Mouse (Mus musculus) cerebellum, adult 2 months (tissue): ENCODE measurements around the gene Agap1. TPM values are rescaled to one million over a fixed set of nuclear protein-coding genes. Genes with fewer than 3 reads are reported as not detected.
A peak's percentile ranks its signal among the peaks of the same experiment; 100 is the strongest.

Experiments
- DNase-seq, 2 experiments: peaks; one replicate each; pipeline ENCODE4 v3.0.0; 2021
- H3K27ac ChIP-seq: fragments of 200-500 bp; 2 replicates; pipeline ENCODE4 v1.5.1; 2012; ENCODE audit warnings: low read length, control low read depth, inconsistent platforms; ENCODE audit not compliant: insufficient read depth
- H3K27me3 ChIP-seq: fragments of 200-500 bp; 2 replicates; pipeline ENCODE4 v1.6.1; 2012; ENCODE audit warnings: inconsistent platforms, mild to moderate bottlenecking, low read length, moderate library complexity; ENCODE audit not compliant: control insufficient read depth, insufficient read depth
- H3K4me1 ChIP-seq: fragments of 200-500 bp; 2 replicates; pipeline ENCODE4 v1.6.1; 2011; ENCODE audit warnings: low read length; ENCODE audit not compliant: control insufficient read depth, insufficient read depth
- H3K4me3 ChIP-seq: fragments of 200-500 bp; replicated peaks from 2 replicates; pipeline ENCODE3; 2011; ENCODE audit warnings: mild to moderate bottlenecking, low read depth, low read length, control low read depth; ENCODE audit not compliant: insufficient read depth
- CTCF ChIP-seq: fragments of 200-500 bp; IDR thresholded peaks from 2 replicates; pipeline ENCODE4 v1.5.1; 2011; ENCODE audit warnings: low read depth, mild to moderate bottlenecking, control low read depth, low read length, moderate library complexity, borderline replicate concordance; ENCODE audit not compliant: insufficient read depth
- POLR2A ChIP-seq: fragments of 200-500 bp; IDR thresholded peaks from 2 replicates; pipeline ENCODE4 v1.6.1; 2011; ENCODE audit warnings: low read length, control low read depth, borderline replicate concordance; ENCODE audit not compliant: insufficient read depth
- WGBS: fragments of 180-500 bp; shearing (Covaris S2); methylation state at CpG from one replicate; pipeline ENCODE4 v1.1.7; 2018; 5-methylcytosine and 5-hydroxymethylcytosine counted together
- polyA plus RNA-seq: library from polyadenylated mRNA; depleted of rRNA; stranded (reverse); fragments of >200 nt; gene quantifications from 2 replicates; pipeline ENCODE4 v1.2.3, GENCODE M21; 2012

The Agap1 gene
- polyA plus RNA-seq, 1 experiment: 82.9 TPM

DNA sequence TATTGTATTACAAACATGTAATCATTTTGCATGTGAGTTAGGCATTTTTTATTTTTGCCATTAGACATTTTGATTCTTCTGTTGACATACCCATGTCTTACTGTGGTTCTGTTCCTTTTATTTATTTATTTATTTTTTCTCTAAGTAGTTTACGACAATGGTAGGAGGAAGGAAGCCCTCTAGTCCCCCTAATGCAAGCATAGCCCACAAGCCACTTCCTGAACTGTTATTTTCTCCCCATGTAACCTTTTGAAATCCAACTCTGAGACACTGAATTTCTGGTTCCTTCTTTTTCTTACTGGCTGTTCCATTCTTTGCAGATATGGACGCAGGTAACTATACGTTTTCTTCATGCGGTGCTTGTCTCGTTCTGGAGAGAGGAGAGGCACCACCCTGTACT is 155.4 kb downstream of the Agap1 start:
- Histone ChIP-seq H3K4me1 (peaks cover 62% of the 10 kb centered on the region), H3K27ac (no peak overlapping the region), H3K27me3 (no peaks in the 10 kb centered on the region), H3K4me3 (no peak overlapping the region)
- TF ChIP-seq POLR2A (no peak), CTCF (no peak)
- WGBS: 93% methylated on average over 5 of the region's 5 CpGs
- DNase-seq: no peak

DNA sequence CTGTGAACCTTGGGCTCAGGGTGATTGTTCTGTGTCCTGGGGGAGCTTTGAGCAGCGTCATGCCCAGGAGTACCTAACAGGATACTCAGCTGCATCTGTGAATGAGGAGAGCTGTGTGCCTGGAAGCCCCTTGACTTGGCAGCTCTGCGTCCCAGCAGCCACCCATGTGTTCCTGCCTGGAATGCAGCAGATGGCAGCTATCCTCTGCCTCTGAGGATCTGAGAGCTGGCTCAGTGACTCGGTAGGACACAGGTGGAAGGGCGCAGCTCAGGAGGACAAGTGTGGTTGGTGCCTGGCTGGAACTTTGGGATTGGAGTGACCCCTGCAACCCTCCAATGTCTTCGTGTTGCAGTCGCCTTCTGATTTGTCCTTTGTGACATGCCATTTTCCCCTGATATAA is 156.9 kb downstream of the Agap1 start:
- DNase-seq: peak in 1 of 2 experiments; percentile 61
- WGBS: 34% methylated on average over 6 of the region's 6 CpGs
- no peak for TF ChIP-seq CTCF
- no peak for TF ChIP-seq POLR2A
- Histone ChIP-seq H3K4me1 (peaks cover 62% of the 10 kb centered on the region), H3K27ac (no peak overlapping the region), H3K4me3 (no peak overlapping the region), H3K27me3 (no peaks in the 10 kb centered on the region)

DNA sequence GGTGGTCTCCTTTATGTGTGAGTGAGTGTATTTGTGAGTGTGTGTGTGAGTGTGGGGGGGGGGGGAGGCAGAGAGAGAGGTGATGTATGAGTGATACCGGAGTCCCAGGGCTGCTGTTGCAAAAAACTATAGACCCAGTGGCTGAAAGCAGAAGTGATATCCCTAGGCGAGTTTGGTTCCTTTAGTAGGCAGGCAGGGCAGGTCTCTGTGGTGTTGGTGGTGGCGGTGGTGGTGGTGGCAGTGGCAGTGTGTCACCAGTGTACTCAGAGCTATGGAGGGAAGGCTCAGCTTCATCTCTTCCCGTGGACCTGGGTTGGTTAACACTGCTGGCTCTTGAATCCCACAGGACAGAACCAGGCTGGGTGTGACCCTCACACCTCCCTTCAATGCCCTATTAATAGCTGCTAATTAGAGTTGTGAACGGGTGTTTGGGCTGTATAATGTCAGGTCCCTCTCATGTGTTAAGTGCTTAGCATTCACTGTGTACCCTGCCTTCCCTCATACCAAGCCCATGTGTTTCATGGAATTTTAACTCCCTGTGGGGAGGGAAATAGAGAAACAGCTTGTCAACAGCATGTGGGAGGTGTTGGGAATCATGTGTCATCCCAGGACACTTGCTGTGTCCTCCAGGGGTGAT is 158.7 kb downstream of the Agap1 start:
- TF ChIP-seq POLR2A: no peak
- no peak for TF ChIP-seq CTCF
- WGBS: 69% methylated on average over 5 of the region's 5 CpGs

DNA sequence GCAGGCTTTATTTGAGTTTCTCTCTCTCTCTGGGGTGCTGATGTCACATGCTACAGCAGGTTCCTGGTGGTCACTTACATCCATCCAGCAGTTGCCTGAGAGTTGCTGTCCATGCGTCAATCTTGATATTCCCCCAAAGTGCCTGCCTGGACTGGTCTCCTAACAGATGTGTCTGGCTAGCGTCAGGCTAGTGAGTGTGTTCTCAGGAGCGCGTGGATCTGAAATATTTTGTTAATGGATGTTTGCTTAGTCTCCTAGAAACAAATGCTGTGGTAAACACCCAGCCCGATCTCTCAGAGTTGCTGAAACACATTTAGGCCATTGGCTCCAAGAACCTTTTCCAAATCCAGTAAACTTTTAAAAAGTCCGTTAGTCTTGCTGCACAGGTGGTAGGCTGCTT is 161.9 kb downstream of the Agap1 start:
- WGBS: 92% methylated on average over 6 of the region's 6 CpGs
- no peak overlapping the region for H3K4me3 ChIP-seq
- no peak for DNase-seq
- no peak for TF ChIP-seq CTCF
- TF ChIP-seq POLR2A: no peak
- peaks cover 66% of the 10 kb centered on the region for H3K4me1 ChIP-seq
- H3K27me3 ChIP-seq: no peaks in the 10 kb centered on the region
- H3K27ac ChIP-seq: no peak overlapping the region

More for the DNA sequence above, 158.7 kb downstream of the Agap1 start:
- Histone ChIP-seq H3K4me3 (no peak overlapping the region), H3K27me3 (no peaks in the 10 kb centered on the region), H3K27ac (no peak overlapping the region), H3K4me1 (peaks cover 60% of the 10 kb centered on the region)
- no peak for DNase-seq

DNA sequence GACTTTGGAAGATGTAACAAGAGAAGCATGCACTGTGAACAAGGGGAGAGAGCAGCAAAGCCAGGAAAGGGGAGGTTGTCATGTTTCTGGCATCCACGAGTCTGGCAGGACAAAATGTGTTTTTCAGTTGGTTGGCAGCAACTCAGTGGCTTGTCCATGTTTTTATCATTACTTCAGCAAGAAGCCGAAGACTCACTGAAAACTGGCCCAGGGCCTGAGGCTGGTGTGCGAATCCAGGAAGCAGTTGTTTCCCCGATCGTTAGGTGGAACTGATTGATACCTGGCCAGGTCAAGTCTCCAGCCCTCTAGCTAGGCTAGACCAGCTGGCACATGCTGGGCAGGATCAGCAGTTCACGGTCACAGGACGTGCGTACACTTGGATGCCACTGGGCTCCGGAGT is 162.7 kb downstream of the Agap1 start:
- peaks cover 65% of the 10 kb centered on the region for H3K4me1 ChIP-seq
- TF ChIP-seq POLR2A: no peak
- TF ChIP-seq CTCF: no peak
- WGBS: 17% methylated on average over 9 of the region's 9 CpGs
- no peak overlapping the region for H3K4me3 ChIP-seq
- DNase-seq: no peak
- no peaks in the 10 kb centered on the region for H3K27me3 ChIP-seq
- H3K27ac ChIP-seq: no peak overlapping the region

DNA sequence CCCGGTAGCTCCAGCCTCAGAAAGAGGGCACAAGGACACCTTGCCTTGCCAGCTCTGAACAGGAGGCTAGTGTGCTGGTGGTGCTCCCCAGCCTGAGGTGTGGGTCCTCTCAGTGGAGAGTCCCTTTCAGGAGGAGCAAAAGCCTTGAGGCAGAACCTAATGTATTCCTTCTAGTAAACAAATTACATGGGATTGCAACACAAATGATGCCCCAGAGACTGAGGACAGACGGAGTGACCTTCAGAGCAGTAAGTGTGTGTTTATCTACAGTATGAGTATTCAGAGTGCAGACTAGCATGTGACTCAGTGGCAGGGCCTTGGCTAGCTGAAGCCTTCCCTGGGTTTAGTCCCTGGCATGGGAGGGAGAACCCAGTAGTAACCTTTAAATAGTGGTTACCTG is 165.4 kb downstream of the Agap1 start:
- DNase-seq: no peak
- no peak overlapping the region for H3K27ac ChIP-seq
- WGBS: 39% methylated on average over 2 of the region's 2 CpGs

DNA sequence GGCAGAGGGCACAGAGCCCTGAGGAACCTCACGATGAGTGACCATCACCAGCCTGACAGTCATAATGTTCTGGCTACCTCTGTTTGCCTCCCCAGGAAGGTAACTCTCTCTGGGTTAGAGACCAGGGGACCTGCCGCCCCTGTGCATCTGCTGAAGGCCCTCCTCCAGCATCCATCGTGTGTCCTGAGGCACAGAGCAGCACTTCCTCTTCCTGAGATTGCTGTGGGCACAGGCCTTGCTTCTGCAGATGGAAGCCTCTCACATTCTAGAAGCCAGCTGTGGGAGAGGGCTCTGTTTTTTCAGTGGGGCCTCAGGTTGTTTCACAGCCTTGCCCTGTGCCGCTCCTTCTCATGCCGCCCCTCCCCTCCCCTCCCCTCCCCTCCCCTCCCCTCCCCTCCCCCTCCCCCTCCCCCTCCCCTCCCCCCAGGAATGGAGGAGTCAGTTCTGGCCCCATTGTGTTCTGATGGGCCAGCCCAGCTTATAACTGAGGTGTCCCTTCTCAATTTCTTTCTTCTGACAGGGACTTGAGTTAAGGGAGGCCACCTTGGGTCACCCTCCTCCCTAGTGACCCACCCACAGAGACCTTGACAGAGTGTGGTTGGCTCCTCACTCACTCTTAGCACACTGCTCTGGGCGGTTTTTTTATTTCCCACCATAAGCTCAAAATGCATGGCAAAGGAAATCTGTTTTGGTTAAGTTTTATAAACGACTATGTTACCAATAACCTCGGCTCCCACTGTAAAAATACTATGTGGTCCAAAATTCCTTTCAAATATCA is 166.6 kb downstream of the Agap1 start:
- DNase-seq: no peak
- no peak for TF ChIP-seq POLR2A
- WGBS: 69% methylated on average over 8 of the region's 8 CpGs
- H3K27me3 ChIP-seq: no peaks in the 10 kb centered on the region
- H3K4me1 ChIP-seq: peaks cover 72% of the 10 kb centered on the region
- H3K4me3 ChIP-seq: no peak overlapping the region
- H3K27ac ChIP-seq: peak overlapping the region; percentile 55; the same call in 1 of the 2 replicates

More for the DNA sequence above, 165.4 kb downstream of the Agap1 start:
- Histone ChIP-seq H3K27me3 (no peaks in the 10 kb centered on the region), H3K4me1 (peaks cover 63% of the 10 kb centered on the region), H3K4me3 (no peak overlapping the region)
- TF ChIP-seq POLR2A (no peak), CTCF (no peak)

DNA sequence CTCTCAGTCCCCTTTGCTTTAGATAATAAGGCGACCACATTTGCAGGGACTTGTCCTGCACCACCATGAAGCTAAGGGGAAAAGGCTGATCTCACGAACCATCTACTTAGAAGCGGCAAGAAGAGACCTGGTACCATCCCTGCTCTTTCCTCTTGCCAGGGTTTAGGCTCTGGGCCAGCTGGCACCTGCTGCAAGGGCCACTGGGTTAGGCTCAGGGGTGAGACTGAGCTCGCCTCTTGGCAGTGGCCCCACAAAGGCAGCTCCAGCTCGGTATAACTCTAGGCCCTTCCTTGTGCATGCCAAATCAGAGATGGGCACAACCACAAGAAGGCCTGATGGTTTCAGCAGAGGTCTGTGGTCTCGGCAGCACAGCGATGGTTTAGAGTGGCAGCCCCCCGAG is 167.3 kb downstream of the Agap1 start:
- H3K4me1 ChIP-seq: peaks cover 79% of the 10 kb centered on the region
- no peak overlapping the region for H3K4me3 ChIP-seq
- no peaks in the 10 kb centered on the region for H3K27me3 ChIP-seq
- H3K27ac ChIP-seq: peak overlapping the region; percentile 94
- WGBS: 21% methylated on average over 8 of the region's 8 CpGs
- DNase-seq: peak; percentile 86 to 89
- TF ChIP-seq POLR2A: no peak
- no peak for TF ChIP-seq CTCF

DNA sequence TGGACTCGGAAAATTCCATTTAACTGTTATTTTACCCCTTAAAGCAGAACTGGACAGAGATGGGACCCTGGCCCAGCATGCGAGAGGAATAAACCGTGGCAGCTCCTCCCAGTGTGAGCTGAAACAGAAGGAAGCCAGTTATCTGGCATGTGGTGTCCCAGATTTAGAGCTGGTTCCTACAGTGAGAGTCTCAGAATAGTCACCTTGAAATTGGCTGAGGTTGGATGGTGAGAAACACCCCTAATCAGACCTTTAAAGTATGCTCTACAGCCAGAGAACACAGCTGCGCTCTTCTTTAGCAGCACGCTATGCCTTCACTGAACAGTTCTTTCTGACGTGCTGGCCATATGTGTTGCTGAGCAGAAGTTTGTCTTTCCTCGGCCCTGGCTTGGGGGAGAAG is 168.2 kb downstream of the Agap1 start:
- DNase-seq: peak; percentile 65 to 87
- H3K27ac ChIP-seq: peak overlapping the region; percentile 94
- H3K4me3 ChIP-seq: no peak overlapping the region
- TF ChIP-seq POLR2A (no peak), CTCF (no peak)
- peaks cover 76% of the 10 kb centered on the region for H3K4me1 ChIP-seq
- no peaks in the 10 kb centered on the region for H3K27me3 ChIP-seq
- WGBS: 9% methylated on average over 7 of the region's 7 CpGs
